Mouse (Mus musculus): ENCODE measurements around the gene Ppard. TPM values are rescaled to one million over a fixed set of nuclear protein-coding genes. Genes with fewer than 3 reads are reported as not detected.

Ppard gene
- polyA plus RNA-seq, 1 experiment from 2014 or later: 0.66 TPM

GRCm38 (mm10) chr17:28287578-28287977 is 55.1 kb downstream of the Ppard start:
- Histone ChIP-seq H3K36me3 (replicated peaks; ENCODE audit: insufficient read depth, low read length) (peaks cover 3% of the 10 kb centered on the region; the same call in 1 of the 2 replicates), H3K4me1 (ENCODE audit: insufficient read depth) (peaks cover 26% of the 10 kb centered on the region), H3K4me3 (ENCODE audit: low read depth, low read length) (no peak overlapping the region), H3K4me2 (ENCODE audit: low read depth, low read length) (no peak overlapping the region), H3K27ac (ENCODE audit: low read depth) (peak overlapping the region; percentile 57), H3K9me3 (ENCODE audit: low read length) (0 out of 2 replicates have a peak, but pooled peaks cover 2% of the 10 kb centered on the region), H3K9ac (replicated peaks) (no peak overlapping the region), H3K27me3 (ENCODE audit: insufficient read depth, low read length) (no peaks in the 10 kb centered on the region)
- 38% methylated on average over 8 of the region's 8 CpGs for WGBS (ENCODE audit: insufficient replicate concordance)
- TF ChIP-seq EP300 (IDR thresholded peaks at IDR 0.05; ENCODE audit: low read depth): no peak
- no peak for TF ChIP-seq CTCF (IDR thresholded peaks at IDR 0.05; ENCODE audit: low read depth)
- DNase-seq (no peak), ATAC-seq (peak; percentile 55)

- Histone ChIP-seq H3K9ac (replicated peaks) (no peak overlapping the region), H3K4me2 (ENCODE audit: low read depth, low read length) (no peak overlapping the region), H3K27ac (ENCODE audit: low read depth) (peak overlapping the region; percentile 57), H3K9me3 (ENCODE audit: low read length) (0 out of 2 replicates have a peak, but pooled peaks cover 2% of the 10 kb centered on the region), H3K4me3 (ENCODE audit: low read depth, low read length) (no peak overlapping the region), H3K27me3 (ENCODE audit: insufficient read depth, low read length) (no peaks in the 10 kb centered on the region), H3K36me3 (replicated peaks; ENCODE audit: insufficient read depth, low read length) (peaks cover 3% of the 10 kb centered on the region; the same call in 1 of the 2 replicates), H3K4me1 (ENCODE audit: insufficient read depth) (peaks cover 26% of the 10 kb centered on the region)
- WGBS (ENCODE audit: insufficient replicate concordance): 37% methylated on average over 5 of the region's 5 CpGs
- DNase-seq (peak; percentile 54), ATAC-seq (peak; percentile 76)
- TF ChIP-seq CTCF (IDR thresholded peaks at IDR 0.05; ENCODE audit: low read depth) (peak; percentile 66), EP300 (IDR thresholded peaks at IDR 0.05; ENCODE audit: low read depth) (no peak)
Measured at GRCm38 (mm10) chr17:28287980-28288379, 55.5 kb downstream of the Ppard start.

- Histone ChIP-seq H3K4me2 (ENCODE audit: low read depth, low read length) (no peak overlapping the region), H3K27ac (ENCODE audit: low read depth) (peak overlapping the region; percentile 74), H3K9me3 (ENCODE audit: low read length) (0 out of 2 replicates have a peak, but pooled peaks cover 2% of the 10 kb centered on the region), H3K36me3 (replicated peaks; ENCODE audit: insufficient read depth, low read length) (peaks cover 3% of the 10 kb centered on the region; the same call in 1 of the 2 replicates), H3K9ac (replicated peaks) (no peak overlapping the region), H3K27me3 (ENCODE audit: insufficient read depth, low read length) (no peaks in the 10 kb centered on the region), H3K4me1 (ENCODE audit: insufficient read depth) (peaks cover 23% of the 10 kb centered on the region), H3K4me3 (ENCODE audit: low read depth, low read length) (no peak overlapping the region)
- TF ChIP-seq CTCF (IDR thresholded peaks at IDR 0.05; ENCODE audit: low read depth) (no peak), EP300 (IDR thresholded peaks at IDR 0.05; ENCODE audit: low read depth) (no peak)
- peak; percentile 87 for DNase-seq
- WGBS (ENCODE audit: insufficient replicate concordance): 63% methylated on average over 3 of the region's 3 CpGs
- peak; percentile 84 for ATAC-seq
Measured at GRCm38 (mm10) chr17:28290262-28290661, 57.8 kb downstream of the Ppard start.

- no peak for DNase-seq
- H3K4me2 ChIP-seq (ENCODE audit: low read depth, low read length): no peak overlapping the region
- no peak overlapping the region for H3K9ac ChIP-seq (replicated peaks)
- peak overlapping the region; percentile 74 for H3K27ac ChIP-seq (ENCODE audit: low read depth)
- 43% methylated on average over 11 of the region's 11 CpGs for WGBS (ENCODE audit: insufficient replicate concordance)
- H3K4me1 ChIP-seq (ENCODE audit: insufficient read depth): peaks cover 23% of the 10 kb centered on the region
- H3K9me3 ChIP-seq (ENCODE audit: low read length): 0 out of 2 replicates have a peak, but pooled peaks cover 2% of the 10 kb centered on the region
- peaks cover 3% of the 10 kb centered on the region; the same call in 1 of the 2 replicates for H3K36me3 ChIP-seq (replicated peaks; ENCODE audit: insufficient read depth, low read length)
- peak; percentile 49 for ATAC-seq
- no peaks in the 10 kb centered on the region for H3K27me3 ChIP-seq (ENCODE audit: insufficient read depth, low read length)
- TF ChIP-seq CTCF (IDR thresholded peaks at IDR 0.05; ENCODE audit: low read depth) (no peak), EP300 (IDR thresholded peaks at IDR 0.05; ENCODE audit: low read depth) (no peak)
- no peak overlapping the region for H3K4me3 ChIP-seq (ENCODE audit: low read depth, low read length)
Measured at GRCm38 (mm10) chr17:28290671-28291070, 58.2 kb downstream of the Ppard start.

- TF ChIP-seq EP300 (IDR thresholded peaks at IDR 0.05; ENCODE audit: low read depth) (no peak), CTCF (IDR thresholded peaks at IDR 0.05; ENCODE audit: low read depth) (no peak)
Measured at GRCm38 (mm10) chr17:28291346-28291745, 58.8 kb downstream of the Ppard start.

GRCm38 (mm10) chr17:28293716-28294115 is 61.2 kb downstream of the Ppard start:
- Histone ChIP-seq H3K4me3 (ENCODE audit: low read depth, low read length) (no peak overlapping the region), H3K27me3 (ENCODE audit: insufficient read depth, low read length) (no peaks in the 10 kb centered on the region), H3K4me1 (ENCODE audit: insufficient read depth) (peaks cover 15% of the 10 kb centered on the region), H3K9me3 (ENCODE audit: low read length) (0 out of 2 replicates have a peak, but pooled peaks cover 2% of the 10 kb centered on the region), H3K9ac (replicated peaks) (no peak overlapping the region), H3K36me3 (replicated peaks; ENCODE audit: insufficient read depth, low read length) (peaks cover 10% of the 10 kb centered on the region), H3K4me2 (ENCODE audit: low read depth, low read length) (no peak overlapping the region), H3K27ac (ENCODE audit: low read depth) (no peak overlapping the region)
- DNase-seq (no peak), ATAC-seq (no peak)
- TF ChIP-seq EP300 (IDR thresholded peaks at IDR 0.05; ENCODE audit: low read depth): no peak
- no peak for TF ChIP-seq CTCF (IDR thresholded peaks at IDR 0.05; ENCODE audit: low read depth)
- WGBS (ENCODE audit: insufficient replicate concordance): 63% methylated on average over 4 of the region's 4 CpGs

More at GRCm38 (mm10) chr17:28291346-28291745, 58.8 kb downstream of the Ppard start:
- Histone ChIP-seq H3K36me3 (replicated peaks; ENCODE audit: insufficient read depth, low read length) (peaks cover 3% of the 10 kb centered on the region), H3K4me2 (ENCODE audit: low read depth, low read length) (no peak overlapping the region), H3K4me3 (ENCODE audit: low read depth, low read length) (no peak overlapping the region), H3K27me3 (ENCODE audit: insufficient read depth, low read length) (no peaks in the 10 kb centered on the region), H3K27ac (ENCODE audit: low read depth) (no peak overlapping the region; the same call in 1 of the 2 replicates), H3K4me1 (ENCODE audit: insufficient read depth) (peaks cover 21% of the 10 kb centered on the region), H3K9ac (replicated peaks) (no peak overlapping the region), H3K9me3 (ENCODE audit: low read length) (0 out of 2 replicates have a peak, but pooled peaks cover 2% of the 10 kb centered on the region)
- ATAC-seq: no peak
- no peak for DNase-seq
- 42% methylated on average over 7 of the region's 7 CpGs for WGBS (ENCODE audit: insufficient replicate concordance)
